Mouse (Mus musculus) neural tube, embryonic 15.5 days (tissue): ENCODE results near the gene Chst12. TPM values are rescaled to one million over a fixed set of nuclear protein-coding genes. Genes with fewer than 3 reads are reported as not detected.

Experiments used
- ATAC-seq: fragments of 200-750 bp; cut with Nextera tagmentation; 2 replicates; pipeline ENCODE4 v1.8.0; 2017; ENCODE audit warnings: mild to moderate bottlenecking, moderate TSS enrichment, moderate library complexity; ENCODE audit not compliant: low FRiP score
- H3K27ac ChIP-seq: fragments of 300-500 bp; sonication (generic); replicated peaks from 2 replicates; pipeline ENCODE4 v1.5.1; 2015; ENCODE audit warnings: mild to moderate bottlenecking, inconsistent platforms
- H3K27me3 ChIP-seq: fragments of 300-500 bp; sonication (generic); replicated peaks from 2 replicates; pipeline ENCODE4 v1.6.1; 2015; ENCODE audit warnings: inconsistent platforms
- H3K36me3 ChIP-seq: fragments of 300-500 bp; sonication (generic); 2 replicates; pipeline ENCODE4 v1.6.1; 2015; ENCODE audit warnings: inconsistent platforms
- H3K4me1 ChIP-seq: fragments of 300-500 bp; sonication (generic); 2 replicates; pipeline ENCODE4 v1.6.1; 2015; ENCODE audit warnings: inconsistent platforms
- H3K4me2 ChIP-seq: fragments of 300-500 bp; sonication (generic); 2 replicates; pipeline ENCODE4 v1.6.1; 2015; ENCODE audit warnings: inconsistent platforms, mild to moderate bottlenecking, moderate library complexity
- H3K4me3 ChIP-seq: fragments of 300-500 bp; sonication (generic); replicated peaks from 2 replicates; pipeline ENCODE4 v1.5.1; 2015; ENCODE audit warnings: mild to moderate bottlenecking, inconsistent platforms
- H3K9ac ChIP-seq: fragments of 300-500 bp; sonication (generic); replicated peaks from 2 replicates; pipeline ENCODE4 v1.6.1; 2015; ENCODE audit warnings: mild to moderate bottlenecking, inconsistent platforms
- H3K9me3 ChIP-seq: fragments of 300-500 bp; sonication (generic); replicated peaks from 2 replicates; pipeline ENCODE4 v1.6.1; 2016; ENCODE audit warnings: inconsistent platforms
- WGBS: fragments of 180-500 bp; shearing (Covaris S2); methylation state at CpG from one replicate; pipeline ENCODE4 v1.1.7; 2015; ENCODE audit warnings: mixed read lengths; 5-methylcytosine and 5-hydroxymethylcytosine counted together
- polyA plus RNA-seq: library from polyadenylated mRNA; unstranded; fragments of >200 nt; fragmentation: Nextera tagmentation; extraction: Ambion mirVana; gene quantifications from 2 replicates; pipeline ENCODE4 v1.2.1, GENCODE M21; 2015

The Chst12 gene
- polyA plus RNA-seq, 1 experiment from 2014 or later = 31.2 TPM

- Histone ChIP-seq H3K27ac (no peak within 1 kb of the TSS), H3K27me3 (no peaks in the 10 kb centered on the region), H3K9me3 (no peaks in the 10 kb centered on the region), H3K4me1 (peaks cover 23% of the 10 kb centered on the region), H3K9ac (no peak within 1 kb of the TSS), H3K4me3 (no peak within 1 kb of the TSS), H3K36me3 (no peaks in the 10 kb centered on the region), H3K4me2 (no peak within 1 kb of the TSS)
- 86% methylated on average over 4 of the region's 4 CpGs for WGBS
- ATAC-seq = no peak
Observed at GRCm38 (mm10) chr5:140564896-140565295, 59.5 kb downstream of the Chst12 start, which contains the start of gene Grifin. TSS of gene Grifin (minus strand) at chr5:140565071.

GRCm38 (mm10) chr5:140565451-140565850, 60.1 kb downstream of the Chst12 start:
- Histone ChIP-seq H3K27ac (no peak overlapping the region), H3K27me3 (no peaks in the 10 kb centered on the region)
- ATAC-seq = no peak; the same call in 1 of the 2 replicates

GRCm38 (mm10) chr5:140565856-140566255, 60.5 kb downstream of the Chst12 start:
- Histone ChIP-seq H3K27me3 (no peaks in the 10 kb centered on the region), H3K4me1 (peaks cover 23% of the 10 kb centered on the region), H3K4me3 (no peak overlapping the region), H3K4me2 (no peak overlapping the region), H3K27ac (0 out of 2 replicates have a peak overlapping the region, but pooled peaks have one; percentile 0), H3K9ac (no peak overlapping the region), H3K9me3 (no peaks in the 10 kb centered on the region), H3K36me3 (no peaks in the 10 kb centered on the region)
- WGBS = 57% methylated on average over 4 of the region's 6 CpGs
- no peak for ATAC-seq

More at GRCm38 (mm10) chr5:140565451-140565850, 60.1 kb downstream of the Chst12 start:
- no peaks in the 10 kb centered on the region for H3K36me3 ChIP-seq
- H3K9ac ChIP-seq = no peak overlapping the region
- peaks cover 23% of the 10 kb centered on the region for H3K4me1 ChIP-seq
- WGBS = 33% methylated on average over 5 of the region's 5 CpGs
- no peaks in the 10 kb centered on the region for H3K9me3 ChIP-seq
- H3K4me3 ChIP-seq = no peak overlapping the region
- no peak overlapping the region for H3K4me2 ChIP-seq

- ATAC-seq = no peak
- H3K9ac ChIP-seq = no peak overlapping the region
- H3K4me1 ChIP-seq = peaks cover 23% of the 10 kb centered on the region
- H3K9me3 ChIP-seq = no peaks in the 10 kb centered on the region
- H3K27me3 ChIP-seq = no peaks in the 10 kb centered on the region
- 86% methylated on average over 4 of the region's 4 CpGs for WGBS
- no peak overlapping the region for H3K4me3 ChIP-seq
- no peak overlapping the region for H3K4me2 ChIP-seq
- H3K36me3 ChIP-seq = no peaks in the 10 kb centered on the region
- H3K27ac ChIP-seq = 0 out of 2 replicates have a peak overlapping the region, but pooled peaks have one; percentile 0
Observed at GRCm38 (mm10) chr5:140566271-140566670, 60.9 kb downstream of the Chst12 start.

GRCm38 (mm10) chr5:140567321-140567720, 62.0 kb downstream of the Chst12 start:
- Histone ChIP-seq H3K4me2 (no peak overlapping the region), H3K4me3 (no peak overlapping the region), H3K4me1 (peaks cover 23% of the 10 kb centered on the region), H3K36me3 (no peaks in the 10 kb centered on the region), H3K27me3 (no peaks in the 10 kb centered on the region), H3K9me3 (no peaks in the 10 kb centered on the region), H3K27ac (no peak overlapping the region), H3K9ac (no peak overlapping the region)
- no peak for ATAC-seq
- WGBS = 63% methylated on average over 11 of the region's 11 CpGs

GRCm38 (mm10) chr5:140567751-140568150, 62.4 kb downstream of the Chst12 start:
- Histone ChIP-seq H3K4me1 (peaks cover 23% of the 10 kb centered on the region), H3K4me2 (no peak overlapping the region), H3K4me3 (no peak overlapping the region), H3K9ac (no peak overlapping the region), H3K27ac (no peak overlapping the region), H3K36me3 (no peaks in the 10 kb centered on the region), H3K9me3 (no peaks in the 10 kb centered on the region), H3K27me3 (no peaks in the 10 kb centered on the region)
- no peak for ATAC-seq
- 87% methylated on average over 5 of the region's 5 CpGs for WGBS

- peak overlapping the region; percentile 33 for H3K4me2 ChIP-seq
- peak; percentile 35; the same call in 1 of the 2 replicates for ATAC-seq
Observed at GRCm38 (mm10) chr5:140568321-140568970, 63.1 kb downstream of the Chst12 start.

GRCm38 (mm10) chr5:140569032-140569595, 63.8 kb downstream of the Chst12 start:
- H3K27me3 ChIP-seq = no peaks in the 10 kb centered on the region
- no peak overlapping the region for H3K27ac ChIP-seq
- no peaks in the 10 kb centered on the region for H3K36me3 ChIP-seq
- WGBS = 73% methylated on average over 16 of the region's 16 CpGs
- no peak overlapping the region for H3K4me2 ChIP-seq
- H3K4me1 ChIP-seq = peaks cover 23% of the 10 kb centered on the region
- H3K9me3 ChIP-seq = no peaks in the 10 kb centered on the region
- no peak for ATAC-seq
- H3K4me3 ChIP-seq = no peak overlapping the region
- no peak overlapping the region for H3K9ac ChIP-seq

More at GRCm38 (mm10) chr5:140568321-140568970, 63.1 kb downstream of the Chst12 start:
- 8% methylated on average over 10 of the region's 10 CpGs for WGBS
- Histone ChIP-seq H3K27me3 (no peaks in the 10 kb centered on the region), H3K4me3 (no peak overlapping the region), H3K9me3 (no peaks in the 10 kb centered on the region), H3K27ac (peak overlapping the region; percentile 63), H3K9ac (no peak overlapping the region; the same call in 1 of the 2 replicates), H3K4me1 (peaks cover 23% of the 10 kb centered on the region), H3K36me3 (no peaks in the 10 kb centered on the region)

- Histone ChIP-seq H3K27ac (no peak overlapping the region), H3K4me3 (no peak overlapping the region), H3K27me3 (no peaks in the 10 kb centered on the region), H3K9me3 (no peaks in the 10 kb centered on the region), H3K36me3 (no peaks in the 10 kb centered on the region), H3K4me2 (no peak overlapping the region), H3K4me1 (peaks cover 18% of the 10 kb centered on the region), H3K9ac (no peak overlapping the region)
- ATAC-seq = no peak
- 80% methylated on average over 13 of the region's 13 CpGs for WGBS
Observed at GRCm38 (mm10) chr5:140570223-140570870, 65.0 kb downstream of the Chst12 start.

- Histone ChIP-seq H3K4me1 (peaks cover 18% of the 10 kb centered on the region), H3K4me2 (no peak overlapping the region), H3K9me3 (no peaks in the 10 kb centered on the region), H3K27ac (no peak overlapping the region), H3K27me3 (no peaks in the 10 kb centered on the region), H3K4me3 (no peak overlapping the region), H3K9ac (no peak overlapping the region), H3K36me3 (no peaks in the 10 kb centered on the region)
- ATAC-seq = no peak
- WGBS = 32% methylated on average over 4 of the region's 4 CpGs
Observed at GRCm38 (mm10) chr5:140571201-140571600, 65.9 kb downstream of the Chst12 start.

- Histone ChIP-seq H3K27me3 (no peaks in the 10 kb centered on the region), H3K9ac (no peak overlapping the region), H3K4me1 (peaks cover 18% of the 10 kb centered on the region), H3K36me3 (no peaks in the 10 kb centered on the region), H3K4me2 (no peak overlapping the region), H3K9me3 (no peaks in the 10 kb centered on the region), H3K4me3 (no peak overlapping the region), H3K27ac (no peak overlapping the region)
- WGBS = 34% methylated on average over 10 of the region's 10 CpGs
- no peak for ATAC-seq
Observed at GRCm38 (mm10) chr5:140571673-140572072, 66.3 kb downstream of the Chst12 start.

- Histone ChIP-seq H3K36me3 (no peaks in the 10 kb centered on the region), H3K4me3 (no peak overlapping the region), H3K4me1 (peaks cover 12% of the 10 kb centered on the region), H3K9ac (no peak overlapping the region), H3K9me3 (no peaks in the 10 kb centered on the region), H3K4me2 (no peak overlapping the region), H3K27me3 (no peaks in the 10 kb centered on the region), H3K27ac (no peak overlapping the region)
- ATAC-seq = no peak
- 80% methylated on average over 6 of the region's 6 CpGs for whole genome bisulfite sequencing
Observed at GRCm38 (mm10) chr5:140572611-140573010, 67.3 kb downstream of the Chst12 start.
